Mouse (Mus musculus): Measurements from ENCODE around the gene Prune2.

DNA sequence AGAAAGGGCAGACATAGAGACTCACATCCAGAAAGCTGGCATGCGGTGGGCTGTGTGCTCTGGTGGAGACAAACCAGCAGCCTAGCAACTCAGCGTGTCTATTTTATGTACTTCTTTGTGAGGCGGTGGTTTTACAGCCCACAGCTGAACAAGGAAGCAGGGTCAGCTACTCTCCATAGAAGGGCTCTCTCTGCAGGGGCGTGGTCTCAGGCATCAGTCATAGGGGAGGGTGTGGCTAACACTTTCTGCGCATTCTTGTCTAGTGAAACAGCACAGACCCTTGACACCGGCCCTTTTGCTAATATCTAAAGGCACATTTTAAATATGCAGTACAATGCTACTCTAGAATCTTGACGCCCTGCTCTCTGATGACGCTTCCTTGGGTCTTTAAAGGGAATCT is 300.5 kb downstream of the Prune2 start:
- no peak for TF ChIP-seq CTCF (IDR thresholded peaks at IDR 0.05; ENCODE audit: extremely low read depth, insufficient read depth, low read length)
- TF ChIP-seq POLR2A (IDR thresholded peaks at IDR 0.05; ENCODE audit: extremely low read depth, insufficient read depth, low read length) = no peak
